Mouse (Mus musculus) intestine, embryonic 16.5 days (tissue): ENCODE measurements around the gene Gm20388. TPM values are rescaled to one million over a fixed set of nuclear protein-coding genes. Genes with fewer than 3 reads are reported as not detected.

ENCODE experiments used
- ATAC-seq: fragments of 200-750 bp; cut with Nextera tagmentation; 2 replicates; pipeline ENCODE4 v1.8.0; 2017; ENCODE audit warnings: moderate TSS enrichment, moderate library complexity
- H3K27ac ChIP-seq: fragments of 300-500 bp; sonication (generic); 2 replicates; pipeline ENCODE4 v1.5.1; 2014; ENCODE audit warnings: mild to moderate bottlenecking, low read length
- H3K27me3 ChIP-seq: fragments of 300-500 bp; sonication (generic); replicated peaks from 2 replicates; pipeline ENCODE4 v1.6.1; 2014; ENCODE audit warnings: low read length, control low read depth, mixed read lengths; ENCODE audit not compliant: control insufficient read depth, insufficient read depth
- H3K36me3 ChIP-seq: fragments of 300-500 bp; sonication (generic); 2 replicates; pipeline ENCODE4 v1.6.1; 2014; ENCODE audit warnings: low read length, control low read depth; ENCODE audit not compliant: control insufficient read depth, insufficient read depth
- H3K4me1 ChIP-seq: fragments of 300-500 bp; sonication (generic); 2 replicates; pipeline ENCODE4 v1.6.1; 2014; ENCODE audit warnings: low read length, control low read depth, mixed read lengths; ENCODE audit not compliant: control insufficient read depth, insufficient read depth
- H3K4me2 ChIP-seq: fragments of 300-500 bp; sonication (generic); 2 replicates; pipeline ENCODE4 v1.6.1; 2014; ENCODE audit warnings: low read depth, low read length, control low read depth
- H3K4me3 ChIP-seq: fragments of 300-500 bp; sonication (generic); 2 replicates; pipeline ENCODE4 v1.5.1; 2014; ENCODE audit warnings: mild to moderate bottlenecking, low read length
- H3K9ac ChIP-seq: fragments of 300-500 bp; sonication (generic); 2 replicates; pipeline ENCODE4 v1.6.1; 2014; ENCODE audit warnings: low read depth, low read length
- H3K9me3 ChIP-seq: fragments of 300-500 bp; sonication (generic); 2 replicates; pipeline ENCODE4 v1.6.1; 2016; ENCODE audit warnings: low read length, control low read depth; ENCODE audit not compliant: control insufficient read depth
- WGBS: fragments of 180-500 bp; shearing (Covaris S2); extraction: QIAGEN DNeasy Blood & Tissue Kit; methylation state at CpG from one replicate; pipeline ENCODE4 v1.1.7; 2014; 5-methylcytosine and 5-hydroxymethylcytosine counted together
- polyA plus RNA-seq: library from polyadenylated mRNA; unstranded; fragments of >200 nt; fragmentation: Nextera tagmentation; extraction: Ambion mirVana; gene quantifications from 2 replicates; pipeline ENCODE4 v1.2.1, GENCODE M21; 2015

Gene Gm20388
- polyA plus RNA-seq, 1 experiment from 2014 or later, result 5.8 TPM

DNA sequence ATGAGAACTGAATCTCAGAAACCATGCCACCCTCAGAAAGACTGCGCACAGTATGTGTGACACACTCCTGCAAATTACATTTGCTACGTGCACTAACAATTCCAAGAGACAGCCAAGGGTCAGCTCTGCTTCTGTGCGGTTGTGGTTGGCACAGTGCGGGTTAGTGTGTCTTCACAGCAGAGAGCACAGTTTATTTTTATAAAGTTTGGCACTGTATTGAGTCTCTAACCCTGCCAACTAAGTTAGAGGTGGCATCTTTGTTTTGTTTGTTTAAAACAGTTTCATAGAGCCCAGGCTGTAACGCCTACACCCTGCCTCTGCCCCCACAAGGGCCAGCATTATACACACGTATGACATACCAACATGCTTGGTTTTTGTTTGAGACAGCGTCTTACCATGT lies 2990.8 kb downstream of the Gm20388 start:
- WGBS, result 93% methylated on average over 7 of the region's 7 CpGs

DNA sequence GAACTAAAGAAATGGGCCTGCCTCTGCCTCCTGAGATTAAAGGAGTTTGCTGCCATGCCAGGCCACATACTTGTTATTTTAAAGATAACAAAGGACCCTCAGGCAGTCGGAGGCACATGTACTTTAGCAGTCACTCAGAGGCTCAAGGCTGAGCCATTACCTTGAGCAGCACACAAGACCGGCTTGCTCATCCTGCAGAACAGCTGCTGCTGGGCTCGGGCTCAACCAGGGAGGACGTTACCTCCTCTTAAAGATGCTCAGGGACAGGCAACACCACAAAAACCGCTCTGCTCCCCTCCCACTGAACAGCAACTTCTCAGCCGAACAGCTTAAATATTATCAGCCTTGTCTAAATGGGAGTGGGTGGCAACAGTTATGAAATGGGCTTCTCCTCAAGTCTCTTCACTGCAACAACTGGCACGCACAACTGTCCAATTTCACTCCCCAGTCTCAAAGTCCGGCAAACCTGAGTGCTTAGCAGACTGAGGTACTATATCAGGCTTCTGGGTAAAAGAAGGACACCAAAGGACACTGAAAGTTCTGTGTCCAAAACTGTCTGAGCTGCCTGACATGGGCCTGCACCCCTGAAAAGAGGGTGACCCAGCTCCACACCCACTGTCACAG lies 2991.4 kb downstream of the Gm20388 start:
- Histone ChIP-seq H3K4me3 (no peak overlapping the region), H3K9ac (no peak overlapping the region)
- 83% methylated on average over 8 of the region's 8 CpGs for WGBS

More for the DNA sequence above, 2990.8 kb downstream of the Gm20388 start:
- Histone ChIP-seq H3K27ac (no peak overlapping the region), H3K27me3 (no peaks in the 10 kb centered on the region), H3K9me3 (no peaks in the 10 kb centered on the region), H3K36me3 (peaks cover 1% of the 10 kb centered on the region), H3K4me3 (no peak overlapping the region), H3K9ac (no peak overlapping the region), H3K4me1 (peaks cover 4% of the 10 kb centered on the region; the same call in 1 of the 2 replicates), H3K4me2 (no peak overlapping the region)
- ATAC-seq, result no peak

DNA sequence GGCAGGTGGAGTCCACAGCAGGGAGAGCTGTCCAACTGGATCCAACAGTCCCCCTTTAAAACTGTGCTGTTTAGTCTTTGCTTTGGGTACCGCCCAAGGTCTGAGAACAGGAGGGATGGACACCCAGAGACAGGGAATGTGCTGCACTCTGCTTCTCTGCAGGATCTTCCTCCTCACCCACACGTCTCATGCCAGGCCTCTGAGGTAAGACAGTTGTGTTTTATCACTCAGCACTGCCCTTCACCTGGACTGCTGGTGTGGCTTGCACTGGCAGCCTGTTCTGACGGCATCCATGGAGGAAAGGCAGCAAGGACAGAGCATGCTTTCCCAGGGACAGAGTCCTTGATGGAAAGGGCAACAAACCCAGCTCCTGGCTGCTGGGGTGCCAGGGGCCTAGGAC lies 2991.9 kb downstream of the Gm20388 start:
- no peak for ATAC-seq
- 72% methylated on average over 3 of the region's 3 CpGs for whole genome bisulfite sequencing

More for the DNA sequence above, 2991.4 kb downstream of the Gm20388 start:
- Histone ChIP-seq H3K4me2 (no peak overlapping the region), H3K4me1 (peaks cover 4% of the 10 kb centered on the region; the same call in 1 of the 2 replicates), H3K27me3 (no peaks in the 10 kb centered on the region), H3K9me3 (no peaks in the 10 kb centered on the region), H3K27ac (no peak overlapping the region), H3K36me3 (no peaks in the 10 kb centered on the region)
- ATAC-seq, result no peak

DNA sequence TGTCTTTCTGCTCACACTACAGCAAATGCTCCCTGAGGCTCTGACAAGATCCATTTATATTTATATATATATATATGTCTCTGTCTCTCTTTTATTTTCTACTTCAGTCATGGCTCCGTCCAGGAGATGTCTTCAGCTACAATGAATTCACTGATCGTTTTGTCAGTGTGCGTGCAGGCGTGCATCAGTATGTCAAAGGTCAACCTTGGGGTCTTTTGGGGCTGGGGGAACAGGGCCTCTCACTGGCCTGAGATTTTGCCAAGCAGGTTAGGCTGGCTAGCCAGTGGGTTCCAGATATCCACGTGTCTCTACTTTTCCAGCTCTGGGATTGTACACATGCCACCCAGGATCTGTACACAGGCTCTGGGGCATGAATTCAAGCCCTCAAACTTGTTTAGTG lies 2992.4 kb downstream of the Gm20388 start:
- WGBS, result 67% methylated on average over 5 of the region's 5 CpGs
- ATAC-seq, result no peak
- peaks cover 4% of the 10 kb centered on the region; the same call in 1 of the 2 replicates for H3K4me1 ChIP-seq
- H3K4me3 ChIP-seq, result no peak overlapping the region
- no peak overlapping the region for H3K9ac ChIP-seq
- H3K36me3 ChIP-seq, result 0 out of 2 replicates have a peak, but pooled peaks cover 4% of the 10 kb centered on the region
- H3K9me3 ChIP-seq, result no peaks in the 10 kb centered on the region
- no peaks in the 10 kb centered on the region for H3K27me3 ChIP-seq
- H3K27ac ChIP-seq, result no peak overlapping the region
- no peak overlapping the region for H3K4me2 ChIP-seq

More for the DNA sequence above, 2991.9 kb downstream of the Gm20388 start:
- Histone ChIP-seq H3K36me3 (0 out of 2 replicates have a peak, but pooled peaks cover 2% of the 10 kb centered on the region), H3K9me3 (no peaks in the 10 kb centered on the region), H3K4me3 (no peak overlapping the region), H3K4me2 (no peak overlapping the region), H3K27ac (no peak overlapping the region), H3K9ac (no peak overlapping the region), H3K27me3 (no peaks in the 10 kb centered on the region), H3K4me1 (peaks cover 4% of the 10 kb centered on the region; the same call in 1 of the 2 replicates)

DNA sequence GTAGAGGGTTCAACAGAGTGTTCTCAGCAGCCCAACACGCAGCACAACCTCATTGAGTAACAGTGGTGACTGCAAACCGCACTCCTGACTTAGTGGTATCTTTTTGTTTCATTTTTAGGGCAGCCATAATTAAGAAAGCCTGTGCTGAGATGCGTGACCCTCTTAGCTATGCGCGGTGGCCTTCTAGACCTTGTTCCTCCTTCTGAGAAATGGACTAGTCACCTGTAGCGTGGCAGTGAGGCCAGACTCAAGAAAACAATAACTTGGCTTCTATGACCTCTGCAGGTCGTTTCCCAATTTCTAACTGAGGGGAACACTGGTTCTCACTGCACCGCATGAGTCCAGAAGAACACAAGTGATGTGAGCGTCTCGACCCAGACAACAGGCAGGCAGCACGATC lies 2993.9 kb downstream of the Gm20388 start:
- ATAC-seq, result no peak
- Histone ChIP-seq H3K27ac (no peak overlapping the region), H3K36me3 (0 out of 2 replicates have a peak, but pooled peaks cover 7% of the 10 kb centered on the region)

DNA sequence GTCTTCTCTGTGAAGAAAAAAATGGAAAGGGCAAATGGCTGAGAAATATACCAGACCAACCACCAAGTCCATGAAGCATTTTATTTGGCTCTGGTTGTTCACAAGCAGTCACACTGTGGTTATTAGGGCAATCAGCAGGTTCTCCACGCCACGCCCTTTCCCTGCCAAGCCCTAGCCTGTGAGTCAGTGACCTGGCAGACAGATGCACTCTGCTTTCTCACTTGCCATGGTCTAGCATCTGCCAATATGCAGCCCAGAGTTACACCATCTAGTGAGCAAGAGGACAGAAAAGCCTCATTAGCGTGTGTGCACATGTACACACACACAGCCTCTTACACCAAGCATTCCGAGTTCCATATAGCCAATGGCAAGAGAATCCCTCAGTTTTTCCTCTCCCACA lies 2994.7 kb downstream of the Gm20388 start:
- H3K9me3 ChIP-seq, result no peaks in the 10 kb centered on the region
- ATAC-seq, result peak; percentile 59
- H3K9ac ChIP-seq, result no peak overlapping the region
- H3K4me3 ChIP-seq, result no peak overlapping the region
- no peaks in the 10 kb centered on the region for H3K27me3 ChIP-seq
- no peak overlapping the region for H3K27ac ChIP-seq
- WGBS, result 77% methylated on average over 4 of the region's 4 CpGs
- 0 out of 2 replicates have a peak, but pooled peaks cover 7% of the 10 kb centered on the region for H3K36me3 ChIP-seq
- no peak overlapping the region for H3K4me2 ChIP-seq
- H3K4me1 ChIP-seq, result peaks cover 4% of the 10 kb centered on the region; the same call in 1 of the 2 replicates

More for the DNA sequence above, 2993.9 kb downstream of the Gm20388 start:
- no peak overlapping the region for H3K4me3 ChIP-seq
- no peak overlapping the region for H3K4me2 ChIP-seq
- H3K27me3 ChIP-seq, result no peaks in the 10 kb centered on the region
- WGBS, result 93% methylated on average over 11 of the region's 11 CpGs
- H3K9ac ChIP-seq, result no peak overlapping the region
- H3K4me1 ChIP-seq, result peaks cover 4% of the 10 kb centered on the region; the same call in 1 of the 2 replicates
- H3K9me3 ChIP-seq, result no peaks in the 10 kb centered on the region

DNA sequence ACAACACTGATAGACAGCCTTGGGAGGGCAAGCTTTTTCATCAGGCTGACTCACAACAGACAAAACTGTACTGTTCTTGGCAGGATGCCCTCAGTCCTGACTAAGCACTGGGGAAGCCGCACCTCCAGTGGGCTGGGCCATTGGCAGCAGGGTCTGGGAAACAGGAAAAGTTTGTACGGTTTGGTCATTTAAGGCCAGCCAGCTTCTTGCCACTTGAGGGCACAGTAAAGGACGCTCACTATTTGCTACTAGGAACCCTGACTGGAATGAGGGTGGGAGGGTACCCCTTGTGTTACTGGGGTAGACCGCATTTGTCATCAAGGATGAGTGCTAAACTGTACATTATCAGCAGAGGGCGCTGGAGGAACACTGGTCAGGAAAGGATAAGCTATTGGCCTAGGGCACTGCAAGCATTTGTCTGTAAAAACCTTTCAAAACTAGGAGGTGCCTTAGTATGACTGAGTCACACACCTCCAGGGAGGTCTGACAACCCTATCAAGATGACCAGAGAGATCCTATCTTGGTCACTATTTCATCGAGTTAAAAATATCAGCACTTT lies 2995.9 kb downstream of the Gm20388 start:
- H3K27me3 ChIP-seq, result no peaks in the 10 kb centered on the region
- WGBS, result 28% methylated on average over 6 of the region's 6 CpGs
- no peak overlapping the region for H3K9ac ChIP-seq
- H3K9me3 ChIP-seq, result no peaks in the 10 kb centered on the region
- no peak overlapping the region for H3K27ac ChIP-seq
- 0 out of 2 replicates have a peak, but pooled peaks cover 7% of the 10 kb centered on the region for H3K36me3 ChIP-seq
- no peak overlapping the region for H3K4me2 ChIP-seq
- ATAC-seq, result peak; percentile 77
- H3K4me1 ChIP-seq, result peaks cover 4% of the 10 kb centered on the region; the same call in 1 of the 2 replicates
- H3K4me3 ChIP-seq, result no peak overlapping the region

DNA sequence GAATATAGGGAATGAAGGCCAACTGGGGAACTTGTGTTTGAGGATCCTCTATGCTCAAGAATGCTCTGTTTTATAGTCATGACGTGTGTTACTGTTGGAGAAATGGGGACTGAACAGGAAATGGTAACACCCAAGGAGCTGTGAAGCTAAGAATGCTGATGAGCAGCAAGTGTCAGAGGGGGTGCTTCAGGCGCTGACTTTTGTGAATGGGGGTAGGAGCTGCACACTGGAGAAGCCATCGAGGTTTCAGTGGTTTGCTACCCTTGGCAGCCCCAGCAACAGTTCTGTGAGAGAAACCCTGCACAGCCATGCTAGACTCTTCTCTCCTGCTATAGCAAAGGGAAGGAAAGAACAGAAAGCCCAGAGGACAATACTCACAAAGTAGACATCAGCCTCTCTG lies 3001.5 kb downstream of the Gm20388 start:
- Histone ChIP-seq H3K27ac (no peak overlapping the region), H3K4me1 (no peaks in the 10 kb centered on the region; the same call in 1 of the 2 replicates), H3K36me3 (0 out of 2 replicates have a peak, but pooled peaks cover 7% of the 10 kb centered on the region), H3K9ac (no peak overlapping the region), H3K4me3 (no peak overlapping the region), H3K27me3 (no peaks in the 10 kb centered on the region), H3K4me2 (no peak overlapping the region), H3K9me3 (no peaks in the 10 kb centered on the region)
- ATAC-seq, result no peak
- 76% methylated on average over 3 of the region's 3 CpGs for WGBS

DNA sequence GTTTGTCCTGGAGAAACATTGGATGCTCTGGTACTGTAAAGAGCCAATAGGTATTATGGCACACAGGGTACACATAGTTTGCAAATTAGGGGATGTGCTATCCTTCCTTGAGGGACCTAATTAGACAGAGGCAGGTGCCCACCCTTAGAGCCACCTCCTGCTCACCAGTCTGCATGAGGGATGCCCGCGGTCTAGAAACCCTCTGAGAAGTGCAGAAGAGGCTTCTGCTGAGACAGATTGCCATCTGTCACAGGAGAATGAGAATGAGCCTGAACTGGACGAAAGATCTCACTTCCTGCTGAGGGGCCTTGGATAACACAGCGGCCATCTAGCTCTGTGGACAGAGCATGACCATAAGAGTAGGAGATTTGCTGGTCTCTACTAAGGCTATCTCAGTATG lies 3002.2 kb downstream of the Gm20388 start:
- H3K4me1 ChIP-seq, result peaks cover 6% of the 10 kb centered on the region
- no peak for ATAC-seq

More for the DNA sequence above, 3002.2 kb downstream of the Gm20388 start:
- Histone ChIP-seq H3K27ac (no peak overlapping the region), H3K36me3 (0 out of 2 replicates have a peak, but pooled peaks cover 3% of the 10 kb centered on the region), H3K27me3 (no peaks in the 10 kb centered on the region), H3K4me3 (no peak overlapping the region), H3K4me2 (no peak overlapping the region), H3K9me3 (no peaks in the 10 kb centered on the region), H3K9ac (no peak overlapping the region)
- WGBS, result 88% methylated on average over 4 of the region's 4 CpGs
